Mouse (Mus musculus) layer of hippocampus, postnatal 36 days (tissue): Measurements from ENCODE around the gene Ssbp4. TPM values are rescaled to one million over a fixed set of nuclear protein-coding genes. Genes with fewer than 3 reads are reported as not detected.

Source experiments
- DNase-seq, 2 experiments: peaks; one replicate each; pipeline ENCODE4 v3.0.0; 2022
- total RNA-seq, 2 experiments: library from RNA; stranded (reverse); gene quantifications; 2 replicates each; pipeline ENCODE4 v1.2.3; 2021

Ssbp4 gene
- total RNA-seq, 2 experiments from 2014 or later, result 276 to 279 TPM

DNA sequence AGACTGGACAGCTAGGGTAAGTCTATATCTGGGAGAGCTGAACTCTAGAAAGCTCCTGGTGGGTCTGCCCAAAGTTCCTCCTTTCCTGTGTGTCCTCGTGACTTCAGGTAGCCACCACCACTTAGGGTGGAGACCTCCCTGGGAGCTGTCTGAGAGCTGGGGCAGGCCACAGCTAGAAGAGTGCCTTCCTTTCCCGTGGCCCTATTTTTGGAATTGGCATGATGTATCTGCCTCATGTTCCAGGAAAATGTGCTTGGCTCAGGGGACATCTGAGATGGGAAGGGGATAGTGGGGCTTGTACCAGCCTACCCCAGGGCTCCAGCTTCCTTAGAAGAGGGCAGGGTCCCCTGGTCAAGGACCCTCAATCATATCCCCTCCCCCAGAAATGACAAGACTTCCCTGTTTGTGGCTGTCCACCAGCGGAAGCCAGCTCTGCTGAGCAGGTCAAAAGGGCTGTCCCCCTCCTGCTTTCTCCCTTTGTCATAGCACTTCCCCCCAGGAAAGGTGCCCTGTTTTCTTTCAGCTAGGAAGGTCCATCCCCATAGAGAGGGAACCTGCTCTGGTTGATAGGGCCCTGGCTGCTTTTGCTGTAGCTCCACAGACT, 57.0 kb downstream of the Ssbp4 start:
- no peak for DNase-seq

- no peak for DNase-seq
Measured at GRCm38 (mm10) chr8:70549412-70550184, 59.1 kb downstream of the Ssbp4 start.

DNA sequence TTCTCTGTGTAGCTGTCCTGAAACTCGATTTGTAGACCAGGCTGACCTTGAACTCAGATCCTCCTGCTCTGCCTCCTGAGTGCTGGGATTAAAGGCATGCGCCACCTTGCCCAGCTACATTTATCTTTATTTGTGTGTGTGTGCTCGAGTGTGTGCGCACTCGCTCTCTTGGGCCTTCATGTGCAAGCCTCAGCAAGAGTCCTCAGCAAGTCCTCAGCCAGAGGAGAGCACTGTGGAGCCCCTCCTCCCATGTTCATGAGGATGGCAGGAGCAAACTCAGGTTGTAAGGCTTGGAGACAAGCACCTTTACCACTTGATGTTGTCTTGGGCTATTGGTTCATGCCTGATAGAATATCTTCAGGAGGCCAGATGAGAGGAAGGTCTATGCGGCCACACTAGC, 60.9 kb downstream of the Ssbp4 start:
- no peak for DNase-seq

Other genes with a start within 250 kb of the Ssbp4 start
- gene Comp, start 235.3 kb downstream of the Ssbp4 start, total RNA-seq, result under 1 TPM; 0.32 to 0.91 TPM
- gene Crtc1, start 169.3 kb downstream of the Ssbp4 start, total RNA-seq, result 100 to 1,000 TPM; 181 to 187 TPM
- gene Klhl26, start 131.9 kb downstream of the Ssbp4 start, total RNA-seq, result 10 to 100 TPM; 57.4 to 59.0 TPM
- 100 to 1,000 TPM; 312 to 335 TPM for gene Tmem59l, start 121.5 kb downstream of the Ssbp4 start, total RNA-seq
- gene Crlf1, start 115.7 kb downstream of the Ssbp4 start, total RNA-seq, result 10 to 100 TPM; 42.9 to 45.2 TPM
- 100 to 1,000 TPM in 1 of 2 experiments, 10 to 100 TPM in 1; 97.5 to 102 TPM for gene Rex1bd, start 102.1 kb downstream of the Ssbp4 start, total RNA-seq
- 100 to 1,000 TPM; 947 to 957 TPM for gene Uba52, start 98.1 kb downstream of the Ssbp4 start, total RNA-seq
- gene Fkbp8, start 81.1 kb downstream of the Ssbp4 start, total RNA-seq, result 100 to 1,000 TPM; 436 to 447 TPM
- 10 to 100 TPM; 38.2 to 38.3 TPM for gene Kxd1, start 80.9 kb downstream of the Ssbp4 start, total RNA-seq
- gene Ell, start 69.4 kb downstream of the Ssbp4 start, total RNA-seq, result 10 to 100 TPM; 18.6 to 23.4 TPM
- 10 to 100 TPM; 42.9 to 54.3 TPM for gene Isyna1, start 14.5 kb downstream of the Ssbp4 start, total RNA-seq
- gene Lrrc25, start 7.3 kb upstream of the Ssbp4 start, total RNA-seq, result 1 to 10 TPM in 1 of 2 experiments, under 1 TPM in 1; 0.33 to 1.0 TPM
- not detected for gene Gdf15, start 23.6 kb upstream of the Ssbp4 start, total RNA-seq
- 10 to 100 TPM; 23.1 TPM for gene Pgpep1, start 51.5 kb upstream of the Ssbp4 start, total RNA-seq
- gene Lsm4, start 64.4 kb upstream of the Ssbp4 start, total RNA-seq, result 10 to 100 TPM; 60.3 to 68.5 TPM
- gene Jund, start 90.1 kb upstream of the Ssbp4 start, total RNA-seq, result 100 to 1,000 TPM; 157 to 183 TPM
- gene Iqcn, start 94.6 kb upstream of the Ssbp4 start, total RNA-seq, result under 1 TPM; 0.08 to 0.10 TPM
- not detected for gene Gm3336, start 109.7 kb upstream of the Ssbp4 start, total RNA-seq
- 1 to 10 TPM; 1.5 to 2.4 TPM for gene Pde4c, start 114.8 kb upstream of the Ssbp4 start, total RNA-seq
- 100 to 1,000 TPM; 729 to 765 TPM for gene Rab3a, start 145.8 kb upstream of the Ssbp4 start, total RNA-seq
- 10 to 100 TPM; 34.3 to 35.8 TPM for gene Mpv17l2, start 152.1 kb upstream of the Ssbp4 start, total RNA-seq
- gene Pik3r2, start 167.8 kb upstream of the Ssbp4 start, total RNA-seq, result 100 to 1,000 TPM; 153 to 158 TPM
- gene Mast3, start 196.2 kb upstream of the Ssbp4 start, total RNA-seq, result 100 to 1,000 TPM; 452 to 459 TPM
- under 1 TPM; 0.56 to 0.87 TPM for gene Il12rb1, start 199.6 kb upstream of the Ssbp4 start, total RNA-seq
- gene Arrdc2, start 230.8 kb upstream of the Ssbp4 start, total RNA-seq, result 10 to 100 TPM; 18.5 to 25.6 TPM